Mouse (Mus musculus) myocyte (in vitro differentiated cells): ENCODE results near the gene Klk4.

ENCODE experiments used
- CEBPB ChIP-seq: IDR thresholded peaks from 2 replicates; pipeline ENCODE4 v1.6.1; 2011; ENCODE audit warnings: mild to moderate bottlenecking, moderate library complexity; ENCODE audit not compliant: poor library complexity, insufficient read depth, severe bottlenecking
- E2F4 ChIP-seq: IDR thresholded peaks from one replicate; pipeline ENCODE4 v1.6.1; 2011; ENCODE audit warnings: mild to moderate bottlenecking, control low read depth, moderate library complexity; ENCODE audit not compliant: insufficient read depth
- MAX ChIP-seq: IDR thresholded peaks from one replicate; pipeline ENCODE4 v1.6.1; 2011; ENCODE audit warnings: low read depth, mild to moderate bottlenecking, control low read depth
- MYOD1 ChIP-seq, 3 experiments: IDR thresholded peaks; one replicate each; pipeline ENCODE4 v1.6.1; 2011; ENCODE audit warnings: control low read depth in 2 of 3, low read depth in 2 of 3, mild to moderate bottlenecking in 2 of 3, moderate library complexity in 1 of 3; ENCODE audit not compliant: insufficient read length in 2 of 3, control insufficient read depth in 1 of 3
- POLR2A ChIP-seq: IDR thresholded peaks from one replicate; pipeline ENCODE4 v1.6.1; 2011; ENCODE audit warnings: low read depth, mild to moderate bottlenecking, control low read depth, moderate library complexity; ENCODE audit not compliant: insufficient read length
- POLR2AphosphoS2 ChIP-seq: IDR thresholded peaks from one replicate; pipeline ENCODE4 v1.6.1; 2011; ENCODE audit warnings: low read depth, control low read depth; ENCODE audit not compliant: insufficient read length
- TCF12 ChIP-seq: IDR thresholded peaks from one replicate; pipeline ENCODE4 v1.6.1; 2011; ENCODE audit warnings: mild to moderate bottlenecking, control low read depth; ENCODE audit not compliant: poor library complexity, insufficient read depth, severe bottlenecking
- TCF3 ChIP-seq: IDR thresholded peaks from one replicate; pipeline ENCODE4 v1.6.1; 2011; ENCODE audit warnings: low read depth, control low read depth; ENCODE audit not compliant: insufficient read length

- TF ChIP-seq TCF12 (no peak), POLR2A (no peak), CEBPB (no peak), MAX (no peak), POLR2AphosphoS2 (no peak), E2F4 (no peak), TCF3 (no peak), MYOD1 (IDR thresholded peaks at IDR 0.05; ENCODE audit: control insufficient read depth in 1 of 3, insufficient read length in 2 of 3, low read depth in 2 of 3) (no peak)
Observed at GRCm38 (mm10) chr7:43882811-43883210, 1.9 kb downstream of the Klk4 start.
